Mouse (Mus musculus) forebrain, embryonic 14.5 days (tissue): ENCODE measurements around the gene Dnaaf5. TPM values are rescaled to one million over a fixed set of nuclear protein-coding genes. Genes with fewer than 3 reads are reported as not detected.

Experiments used
- polyA plus RNA-seq: library from polyadenylated mRNA; unstranded; fragments of >200 nt; fragmentation: Nextera tagmentation; extraction: Ambion mirVana; gene quantifications from 2 replicates; pipeline ENCODE4 v1.2.1, GENCODE M21; 2014

The Dnaaf5 gene
- polyA plus RNA-seq, 1 experiment from 2014 or later, result 2.5 TPM

Other genes starting within 250 kb of the Dnaaf5 start
- gene Pdgfa, start 152.9 kb upstream of the Dnaaf5 start, polyA plus RNA-seq, result 14.5 and 15.6 TPM in 2 replicates
- gene Prkar1b, start 222 bp upstream of the Dnaaf5 start, polyA plus RNA-seq, result 93.8 and 128 TPM in 2 replicates
- gene Sun1, start 50.4 kb downstream of the Dnaaf5 start, polyA plus RNA-seq, result 44.4 and 49.0 TPM in 2 replicates
- gene Get4, start 102.1 kb downstream of the Dnaaf5 start, polyA plus RNA-seq, result 114 and 125 TPM in 2 replicates
- 12.8 and 21.6 TPM in 2 replicates for gene Adap1, start 175.4 kb downstream of the Dnaaf5 start, polyA plus RNA-seq
- 127 and 155 TPM in 2 replicates for gene Cox19, start 201.2 kb downstream of the Dnaaf5 start, polyA plus RNA-seq
- not detected in 2 replicates for gene Cyp2w1, start 202.4 kb downstream of the Dnaaf5 start, polyA plus RNA-seq
- gene Gpr146, start 227.5 kb downstream of the Dnaaf5 start, polyA plus RNA-seq, result 0.85 and 0.93 TPM in 2 replicates